Mouse (Mus musculus) 416B (cell line): ENCODE data around the gene Cavin2.

Source experiments
- DNase-seq: peaks from one replicate; pipeline ENCODE4 v3.0.0; 2011; ENCODE audit warnings: low read depth

Gene Cavin2

DNA sequence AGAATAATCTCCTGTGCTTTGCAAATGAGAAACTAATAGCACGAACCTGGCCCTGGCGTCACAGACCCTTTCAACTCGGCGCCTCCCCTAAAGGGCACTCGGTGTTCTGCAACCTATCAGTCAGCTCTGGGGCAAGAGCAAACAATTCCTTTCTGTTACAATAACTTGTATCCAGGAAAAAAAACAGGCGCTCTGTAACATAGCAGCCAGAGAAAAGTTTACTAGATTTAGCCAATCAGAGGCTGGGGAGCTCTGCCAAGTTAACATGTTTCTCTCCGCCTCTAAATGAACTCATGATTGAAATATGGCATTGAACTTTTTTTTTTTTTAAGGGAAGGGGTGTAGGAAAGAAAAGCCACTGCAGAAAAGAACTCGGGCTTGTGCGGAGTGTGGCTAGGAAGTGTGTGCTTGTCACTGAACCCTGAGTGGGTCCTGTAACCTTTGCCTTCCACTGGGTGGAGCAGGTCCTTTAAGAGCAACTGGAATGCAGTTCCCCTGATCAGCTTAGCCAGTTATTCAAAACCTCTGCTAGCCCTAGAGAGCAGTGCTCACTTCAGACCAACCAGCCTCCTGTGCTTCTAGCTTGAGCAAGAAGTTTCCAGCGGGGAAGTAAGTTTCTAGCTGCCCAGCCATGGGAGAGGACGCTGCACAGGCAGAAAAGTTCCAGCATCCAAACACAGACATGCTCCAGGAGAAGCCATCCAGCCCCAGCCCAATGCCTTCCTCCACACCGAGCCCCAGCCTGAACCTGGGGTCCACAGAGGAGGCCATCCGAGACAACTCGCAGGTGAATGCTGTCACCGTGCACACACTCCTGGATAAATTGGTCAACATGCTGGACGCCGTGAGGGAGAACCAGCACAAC is at the start of gene Cavin2:
Gene Cavin2 (plus strand): TSS at position 372 of the 865 bp plus-strand sequence.
- no peak for DNase-seq

DNA sequence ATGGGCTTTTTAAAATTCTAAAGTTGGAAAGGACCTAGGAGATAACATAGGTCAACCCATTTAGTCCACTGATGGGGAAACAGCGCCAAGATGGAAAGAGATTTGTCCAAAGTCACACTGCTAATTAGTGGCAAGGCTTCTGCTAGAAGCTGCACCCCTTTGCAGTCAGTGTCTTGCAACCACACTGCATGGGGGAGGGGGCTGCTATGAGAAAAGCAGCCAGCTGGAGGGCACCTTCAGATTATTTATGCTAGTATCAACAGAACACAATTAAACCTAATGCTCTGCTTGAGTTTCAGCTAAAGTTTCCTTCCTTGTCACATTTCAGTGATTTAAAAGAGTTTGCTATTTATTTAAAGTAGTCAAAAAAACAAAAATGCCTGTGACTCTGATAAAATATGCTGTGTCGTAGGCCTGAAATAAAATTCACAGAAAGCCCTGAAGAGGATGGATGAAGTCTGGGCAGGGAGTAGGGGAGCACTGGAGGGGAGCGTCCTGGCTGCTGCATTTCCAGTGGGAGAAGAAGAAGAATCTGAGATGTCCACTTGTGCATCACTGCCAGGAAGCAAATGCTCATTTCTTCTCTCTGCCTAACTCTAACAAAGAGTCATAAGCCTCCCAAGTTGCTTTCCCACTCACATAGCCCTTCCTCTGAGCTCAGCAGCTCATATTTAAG is 47.5 kb upstream of the Cavin2 start:
- no peak for DNase-seq

DNA sequence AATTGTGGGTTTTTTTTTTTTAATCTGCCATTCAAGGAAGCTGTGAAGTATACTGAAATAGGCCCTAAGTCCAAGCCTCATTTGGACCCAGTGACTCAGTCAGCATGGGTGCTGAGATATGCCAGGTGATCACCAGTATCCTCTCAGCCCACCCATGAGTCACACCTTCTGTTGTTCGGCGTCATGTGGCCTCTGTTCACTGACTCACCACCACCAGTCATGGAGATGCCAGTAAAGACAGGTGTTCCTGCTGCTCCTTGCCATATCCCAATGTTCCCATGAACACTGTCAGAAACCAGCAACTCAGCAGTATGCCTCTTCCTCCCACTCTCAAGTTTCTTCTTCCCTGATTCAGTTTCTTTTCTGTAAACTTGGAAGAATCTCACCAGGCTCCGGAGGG is 45.6 kb upstream of the Cavin2 start:
- DNase-seq, result no peak

DNA sequence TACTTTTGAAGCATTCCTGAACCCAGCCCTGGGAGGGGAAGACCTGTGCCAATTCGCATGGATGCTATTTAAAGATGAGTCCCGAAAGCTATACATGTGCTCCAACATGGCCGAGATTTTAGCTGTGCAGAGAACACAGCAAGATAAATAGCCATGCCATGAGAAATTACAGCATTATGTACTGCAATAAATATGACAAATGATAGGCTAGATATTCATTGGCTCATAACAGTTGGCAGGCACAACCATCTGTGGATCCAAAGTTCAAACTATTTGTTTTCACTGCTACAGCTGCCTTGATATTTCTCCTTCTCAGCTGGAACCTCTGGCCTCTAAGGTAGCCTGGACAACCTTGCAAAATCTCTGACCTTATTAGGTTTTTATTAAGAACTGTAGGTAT is 45.1 kb upstream of the Cavin2 start:
- no peak for DNase-seq

DNA sequence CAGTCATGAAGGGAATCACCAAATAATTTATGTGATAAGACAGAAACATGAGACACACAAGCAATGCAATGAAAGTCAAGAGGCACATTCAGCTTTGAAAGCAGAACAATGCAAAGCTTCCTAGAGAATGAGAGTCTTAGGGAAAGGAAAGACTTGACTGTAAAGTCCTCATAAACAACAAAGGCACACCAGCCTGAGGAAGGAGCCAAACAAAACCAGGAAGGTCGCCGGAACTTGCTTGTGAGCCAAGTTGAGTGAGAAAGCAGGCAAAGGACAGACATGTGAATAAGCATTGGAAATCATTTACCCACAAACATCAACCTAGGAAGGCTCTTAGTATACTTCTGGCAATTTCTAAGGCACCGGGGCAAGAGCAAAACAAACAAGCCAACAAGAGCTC is 43.5 kb upstream of the Cavin2 start:
- no peak for DNase-seq

DNA sequence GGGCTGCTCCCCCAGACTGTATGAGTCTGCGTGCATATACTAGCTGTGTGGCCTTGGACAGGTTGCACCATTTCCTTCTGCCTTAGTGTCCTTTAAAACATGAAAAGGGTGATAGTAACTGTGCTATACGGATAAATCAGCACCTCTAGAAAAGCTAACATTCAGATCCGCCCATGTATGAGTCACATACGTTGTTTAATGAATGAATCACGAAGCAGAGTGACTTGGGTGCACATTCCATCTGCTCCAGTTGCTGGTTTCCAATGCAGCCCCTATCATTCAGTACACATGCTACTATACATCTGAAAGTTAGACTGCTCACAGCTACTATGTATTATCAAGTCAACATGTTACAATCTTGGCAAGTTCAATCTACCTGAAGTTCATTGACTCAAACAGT is 38.6 kb upstream of the Cavin2 start:
- no peak for DNase-seq

DNA sequence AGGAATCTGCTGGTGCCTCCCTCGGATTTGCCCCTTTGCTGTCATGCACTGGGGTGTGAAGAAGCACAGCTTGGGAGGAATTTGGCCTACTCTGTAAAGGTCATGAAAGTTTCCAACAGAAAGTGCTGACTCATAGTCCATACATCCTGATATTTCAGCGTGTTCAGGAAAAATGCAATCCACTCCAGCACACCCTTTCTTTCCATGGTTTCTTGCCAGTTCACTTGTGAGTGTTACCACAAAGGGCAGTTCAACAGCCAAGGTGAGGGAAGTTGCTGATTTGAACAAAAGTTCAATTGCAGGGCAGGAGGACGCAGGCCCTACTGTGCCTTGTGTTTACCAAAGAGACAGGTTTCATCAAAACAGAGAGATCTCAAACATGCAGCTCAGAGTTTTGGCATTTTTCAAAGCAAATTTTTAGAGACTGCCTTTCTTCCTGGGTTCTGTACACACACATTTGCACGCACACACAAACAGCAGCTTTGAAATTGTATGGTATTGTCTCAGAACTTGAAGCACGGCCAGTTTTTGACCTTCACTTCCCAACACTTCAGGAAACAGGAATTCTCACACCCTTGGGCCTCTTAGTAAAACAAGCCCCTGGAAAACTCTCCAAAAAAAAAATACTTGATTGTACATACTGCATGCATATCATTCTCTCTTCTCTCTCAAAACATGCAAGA is 23.7 kb upstream of the Cavin2 start:
- no peak for DNase-seq

DNA sequence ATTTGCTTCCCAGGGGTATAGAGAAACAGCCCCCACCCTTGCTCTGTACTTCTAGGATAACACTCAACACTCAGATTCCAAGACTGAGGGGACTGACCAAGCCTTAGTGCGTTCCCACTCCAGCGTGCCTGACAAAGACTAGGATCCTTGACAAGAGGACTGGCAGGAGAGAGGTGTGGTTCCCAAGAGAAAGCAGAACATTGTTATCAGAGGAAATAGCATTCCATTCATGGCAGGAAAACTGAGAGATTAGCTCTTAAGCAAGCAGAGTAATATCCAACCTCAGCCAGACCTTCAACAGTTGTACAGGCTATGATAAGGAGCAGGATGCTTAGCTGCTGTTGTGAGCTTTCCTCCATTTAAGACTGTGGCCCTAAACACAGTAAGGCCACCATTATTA is 23.0 kb upstream of the Cavin2 start:
- no peak for DNase-seq

DNA sequence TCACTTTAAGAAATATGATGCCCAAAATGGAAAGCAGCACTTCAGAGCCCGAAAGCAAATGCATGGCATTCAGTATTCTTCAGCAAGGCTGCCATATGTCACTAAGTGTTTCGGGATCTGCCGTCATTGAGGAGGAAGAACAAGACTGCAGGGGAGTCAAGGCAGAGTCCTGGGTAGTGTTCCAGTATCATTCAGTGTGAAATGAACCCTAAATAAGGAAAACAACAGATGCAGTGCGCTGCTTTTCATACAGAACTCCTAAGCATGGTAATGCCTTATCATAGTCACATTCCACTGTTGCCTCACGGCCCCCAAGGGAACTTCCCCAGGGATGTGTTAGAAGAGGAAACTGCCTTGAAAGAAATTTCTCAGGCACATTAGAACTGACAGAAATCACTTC is 21.8 kb upstream of the Cavin2 start:
- DNase-seq, result no peak

DNA sequence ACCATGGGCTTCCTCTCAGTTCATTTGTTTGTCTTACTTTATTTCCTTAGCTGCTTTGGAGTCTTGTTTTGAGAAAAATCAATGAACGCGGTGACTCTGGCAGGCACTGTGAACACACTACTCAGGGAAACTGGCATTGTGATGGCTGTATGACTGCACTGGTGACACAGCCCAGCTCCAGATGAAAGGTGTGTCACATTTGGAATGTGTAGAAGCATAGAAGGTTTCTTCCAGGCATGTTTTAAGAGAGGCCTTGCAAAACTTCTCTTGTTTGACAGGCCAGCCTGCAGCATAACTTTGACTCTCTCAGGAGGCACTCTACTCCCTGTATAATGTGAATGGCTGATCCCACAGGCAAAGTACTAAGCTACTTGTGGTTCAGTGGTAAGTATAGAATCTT is 20.7 kb upstream of the Cavin2 start:
- DNase-seq, result no peak

DNA sequence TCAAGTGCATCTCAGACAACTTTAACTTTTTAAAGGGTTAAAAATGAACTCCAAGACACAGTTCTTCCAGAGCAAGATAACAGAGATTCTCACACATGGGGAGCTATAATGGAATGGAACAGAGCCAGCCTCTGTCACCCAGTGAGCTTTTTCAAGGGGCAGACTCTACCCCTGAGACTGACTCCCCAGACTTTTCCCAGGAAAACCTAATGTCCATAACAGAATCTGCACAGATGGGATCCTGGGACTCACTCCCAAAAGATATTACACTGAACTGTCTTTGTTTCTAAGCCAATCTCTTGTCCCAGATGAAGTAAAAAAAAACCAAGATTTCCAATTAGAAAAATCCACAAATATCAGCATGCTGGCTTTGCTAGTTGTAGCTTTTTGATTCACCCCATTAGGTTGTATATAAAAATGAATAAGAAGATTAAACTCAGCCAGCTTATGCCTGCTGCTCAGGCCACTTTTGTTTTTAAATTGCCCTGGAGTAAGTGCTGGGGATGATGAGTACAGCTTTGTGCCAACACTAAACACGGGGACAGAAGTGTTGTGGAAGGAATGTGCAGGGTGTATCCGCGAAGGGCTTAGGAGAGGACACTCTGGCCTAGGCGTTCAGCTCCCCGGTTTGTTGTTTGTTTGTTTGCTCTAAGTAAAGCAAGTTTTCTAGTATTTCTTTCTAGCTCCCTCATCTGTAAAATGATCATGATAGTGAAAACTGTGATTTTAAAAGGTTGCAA is 18.6 kb upstream of the Cavin2 start:
- DNase-seq, result no peak

DNA sequence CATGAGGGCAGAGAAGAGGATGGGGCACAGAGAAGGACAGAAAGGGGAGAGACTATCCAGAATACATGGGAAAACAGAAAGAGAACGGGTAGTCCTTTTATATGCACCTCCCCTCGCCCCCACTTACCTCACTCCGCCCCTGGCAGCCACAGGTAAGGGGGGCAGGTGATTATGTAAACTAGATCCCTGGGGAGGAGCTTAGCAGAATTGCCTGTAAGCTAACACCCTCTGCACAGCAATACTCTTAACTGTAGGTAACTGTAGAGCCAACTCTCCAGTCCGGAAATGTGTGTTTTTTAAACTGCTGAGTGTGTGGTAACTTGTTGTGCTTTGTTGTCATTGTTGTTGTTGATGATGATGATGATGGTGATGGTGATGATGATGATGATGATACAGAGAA is 17.1 kb upstream of the Cavin2 start:
- DNase-seq, result no peak

DNA sequence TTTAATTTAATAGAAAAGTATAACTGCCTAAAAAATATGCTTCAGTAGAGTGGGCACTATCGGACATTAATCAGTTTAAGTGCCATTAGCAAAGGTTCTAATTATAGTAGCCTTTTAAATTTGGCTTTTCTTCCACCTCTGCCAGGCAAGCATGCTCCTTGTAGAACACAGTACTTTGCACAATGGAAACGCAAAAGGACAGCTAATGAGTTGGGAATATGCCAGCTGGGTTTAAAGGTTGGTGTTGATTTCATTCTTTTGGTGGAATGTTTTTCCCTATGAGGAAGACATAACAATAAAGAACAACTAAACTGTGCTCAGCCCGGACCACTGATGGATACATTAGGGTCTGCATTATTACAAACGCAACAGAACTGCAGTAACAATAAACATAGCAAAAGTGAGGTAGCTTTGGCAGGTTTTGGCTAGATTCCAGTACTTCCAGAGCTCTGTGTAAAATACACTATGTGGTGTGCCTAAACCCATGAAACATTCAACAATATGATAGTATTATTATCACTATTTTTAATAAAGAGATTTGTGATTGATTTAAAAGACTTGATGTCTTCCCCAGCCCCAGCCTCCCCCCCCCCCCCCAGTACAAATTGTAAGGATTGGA is 16.2 kb upstream of the Cavin2 start:
- DNase-seq, result no peak

DNA sequence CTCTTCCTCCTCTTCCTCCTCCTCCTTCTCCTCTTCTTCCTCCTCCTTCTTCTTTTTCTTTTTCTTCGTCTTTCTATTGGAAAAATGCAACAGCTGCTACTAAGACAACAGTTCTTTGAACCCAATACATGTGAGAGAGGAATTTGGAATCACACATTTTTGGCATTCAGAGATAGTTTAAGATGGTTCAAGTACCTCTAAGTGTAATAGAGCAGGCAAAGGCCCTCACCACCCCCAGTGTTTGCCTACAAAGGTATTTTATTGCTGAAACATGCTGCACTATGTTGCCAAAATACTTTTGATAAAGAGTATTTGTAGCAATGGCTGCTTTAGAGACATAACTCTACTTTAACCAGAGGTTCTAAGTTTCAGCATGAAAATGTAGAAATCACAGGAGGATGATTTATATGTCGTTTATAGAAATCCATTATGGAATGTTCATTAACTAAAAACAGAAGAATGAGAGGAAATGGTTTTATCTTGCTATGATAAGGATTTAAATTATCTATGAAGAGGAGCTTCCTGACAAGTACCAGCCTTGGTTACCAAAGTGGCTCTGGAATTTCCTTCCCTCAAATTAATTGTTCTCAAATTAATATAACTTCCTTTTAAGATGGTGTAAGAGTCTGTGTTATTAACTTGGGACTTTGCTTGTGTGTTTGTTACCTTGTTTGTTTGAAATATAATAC is 10.9 kb upstream of the Cavin2 start:
- no peak for DNase-seq

DNA sequence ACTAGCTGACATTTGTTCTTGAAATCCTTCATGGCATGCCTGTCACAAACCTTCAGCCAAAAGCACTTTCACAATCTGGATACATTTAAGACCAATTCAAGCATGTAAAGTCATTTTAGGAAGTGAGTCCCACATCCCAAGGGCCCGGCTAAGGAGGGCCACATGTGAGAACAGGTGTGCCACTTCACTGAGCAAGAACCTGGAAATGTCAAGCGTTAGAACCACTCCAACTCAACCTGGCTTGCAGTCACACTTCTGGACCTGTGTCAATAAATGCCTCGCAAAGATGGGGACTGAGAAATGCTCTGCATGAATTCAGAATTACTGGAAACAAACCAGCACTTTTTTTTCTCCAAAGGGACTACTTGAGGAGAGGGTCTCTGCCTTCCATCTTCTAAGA is 725 bp upstream of the Cavin2 start:
- DNase-seq, result no peak

DNA sequence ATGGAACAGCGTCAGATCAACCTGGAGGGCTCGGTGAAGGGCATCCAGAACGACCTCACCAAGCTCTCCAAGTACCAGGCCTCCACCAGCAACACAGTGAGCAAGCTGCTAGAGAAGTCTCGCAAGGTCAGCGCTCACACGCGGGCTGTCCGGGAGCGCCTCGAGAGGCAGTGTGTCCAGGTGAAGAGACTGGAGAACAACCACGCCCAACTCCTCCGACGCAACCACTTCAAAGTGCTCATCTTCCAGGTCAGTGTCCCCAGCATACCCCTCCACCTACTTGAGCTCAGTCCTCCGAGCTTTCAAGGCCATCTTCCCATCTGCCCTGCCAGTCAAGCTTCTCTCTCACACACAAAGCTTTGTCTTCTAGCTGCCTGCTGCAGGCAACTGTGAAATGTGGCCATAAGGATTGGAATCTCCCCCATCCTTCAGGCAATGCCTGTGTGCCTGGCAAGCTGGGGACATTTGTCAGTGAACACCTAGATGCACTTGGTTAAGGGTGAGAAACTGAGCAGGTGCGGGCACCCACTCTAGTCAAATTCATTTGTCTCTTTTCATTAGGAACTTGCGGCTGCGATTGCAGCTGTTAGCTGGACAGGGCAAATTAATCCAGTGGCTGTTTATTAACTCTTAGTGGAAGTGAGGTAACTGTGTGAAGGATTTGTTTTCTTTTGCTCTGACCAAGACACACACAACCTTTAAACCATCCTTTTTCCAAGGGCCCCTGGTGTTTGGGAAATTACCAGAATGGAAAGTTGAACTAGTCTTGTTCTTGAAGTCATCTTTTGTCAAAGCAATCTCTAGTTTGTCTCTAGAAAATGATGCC is 907 bp downstream of the Cavin2 start:
- DNase-seq, result no peak

DNA sequence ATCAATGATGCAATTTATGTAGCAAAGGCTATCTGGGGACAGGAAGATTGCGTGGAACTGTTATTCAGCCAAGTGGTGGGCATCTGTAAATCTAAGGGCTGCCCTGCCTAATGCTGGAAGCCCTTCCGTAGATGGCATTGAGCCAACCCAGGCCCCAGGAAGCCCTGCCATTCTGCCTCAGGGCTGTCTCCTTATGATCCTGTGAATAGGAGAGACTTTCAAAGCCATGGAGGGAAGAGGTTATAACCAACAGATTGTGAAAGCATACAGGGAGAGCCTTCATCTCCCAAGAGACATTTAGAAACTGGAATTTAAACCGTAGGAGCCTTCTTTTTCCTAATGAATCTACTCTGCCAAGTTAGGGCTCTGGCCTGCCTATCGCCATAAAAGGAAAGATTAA is 1.7 kb downstream of the Cavin2 start:
- DNase-seq, result no peak

DNA sequence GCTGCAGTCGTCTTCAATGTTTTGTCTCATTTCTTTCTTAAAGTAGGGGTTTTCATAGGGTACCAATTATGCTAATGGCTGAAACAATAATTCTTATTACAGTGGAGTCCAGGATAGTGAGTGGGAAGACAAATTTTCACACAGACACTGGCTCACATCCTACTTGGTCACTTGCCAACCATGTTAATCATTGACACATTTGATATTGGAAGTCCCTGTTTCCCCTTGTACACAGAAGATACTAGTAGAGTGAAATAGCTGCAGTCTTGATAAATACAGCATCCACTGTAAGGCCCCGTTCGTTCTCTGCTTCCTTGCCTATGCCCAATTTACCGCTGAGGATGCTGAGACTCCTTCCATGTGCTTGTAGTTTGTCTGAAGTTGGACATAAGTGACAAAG is 3.4 kb downstream of the Cavin2 start:
- no peak for DNase-seq

DNA sequence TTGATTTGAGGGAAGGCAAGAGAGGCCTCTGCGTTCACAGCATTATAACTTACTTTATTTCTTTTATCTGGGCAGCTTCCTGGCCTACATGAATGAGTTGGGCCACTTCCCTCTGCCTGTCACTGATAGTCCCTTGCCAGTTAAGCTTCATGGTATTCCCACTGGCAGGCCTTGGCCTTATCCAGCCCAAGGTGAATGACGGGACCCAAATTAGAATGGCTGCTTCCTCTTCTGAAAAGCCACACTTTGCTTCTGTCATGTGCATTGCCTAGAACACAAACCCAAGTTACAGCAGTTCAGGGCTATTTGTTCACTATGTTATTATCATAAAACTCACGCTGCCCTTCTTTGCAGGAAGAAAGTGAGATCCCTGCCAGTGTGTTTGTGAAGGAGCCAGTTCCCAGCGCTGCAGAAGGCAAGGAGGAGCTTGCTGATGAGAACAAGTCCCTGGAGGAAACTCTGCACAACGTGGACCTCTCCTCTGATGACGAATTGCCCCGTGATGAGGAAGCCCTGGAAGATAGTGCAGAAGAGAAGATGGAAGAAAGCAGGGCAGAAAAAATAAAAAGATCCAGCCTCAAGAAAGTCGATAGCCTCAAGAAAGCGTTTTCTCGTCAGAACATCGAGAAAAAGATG is 11.5 kb downstream of the Cavin2 start:
- DNase-seq, result no peak

DNA sequence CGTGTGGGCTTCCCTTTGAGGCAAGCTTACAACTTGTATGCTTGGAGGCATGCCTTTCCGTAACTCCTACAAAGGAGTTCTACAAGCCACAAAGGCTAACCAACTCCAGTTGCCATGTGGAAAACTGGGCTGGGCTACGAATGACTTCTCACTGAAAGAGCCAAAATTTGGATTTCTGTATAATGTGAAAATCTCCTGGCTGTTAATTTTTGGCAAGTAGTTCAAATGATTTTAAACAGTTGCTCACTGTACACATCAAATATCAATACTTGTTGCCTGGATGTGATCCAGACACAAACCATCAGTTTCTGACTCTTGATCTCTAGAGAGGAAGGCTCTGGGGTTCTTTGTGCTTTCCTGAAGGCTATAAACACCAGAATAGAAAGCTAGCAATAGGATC is 18.1 kb downstream of the Cavin2 start:
- DNase-seq, result no peak
